Mouse (Mus musculus): Measurements from ENCODE around the gene Spata2l. TPM values are rescaled to one million over a fixed set of nuclear protein-coding genes. Genes with fewer than 3 reads are reported as not detected.
"Not testable (repeated sequence)": the region's sequence is repeated elsewhere in the genome, so short reads cannot be mapped to it uniquely, and the experiment has no call there.

Spata2l gene
- polyA plus RNA-seq (2015; fragmentation: Nextera tagmentation; extraction: Ambion mirVana), result 7.5 and 8.9 TPM in 2 replicates

DNA sequence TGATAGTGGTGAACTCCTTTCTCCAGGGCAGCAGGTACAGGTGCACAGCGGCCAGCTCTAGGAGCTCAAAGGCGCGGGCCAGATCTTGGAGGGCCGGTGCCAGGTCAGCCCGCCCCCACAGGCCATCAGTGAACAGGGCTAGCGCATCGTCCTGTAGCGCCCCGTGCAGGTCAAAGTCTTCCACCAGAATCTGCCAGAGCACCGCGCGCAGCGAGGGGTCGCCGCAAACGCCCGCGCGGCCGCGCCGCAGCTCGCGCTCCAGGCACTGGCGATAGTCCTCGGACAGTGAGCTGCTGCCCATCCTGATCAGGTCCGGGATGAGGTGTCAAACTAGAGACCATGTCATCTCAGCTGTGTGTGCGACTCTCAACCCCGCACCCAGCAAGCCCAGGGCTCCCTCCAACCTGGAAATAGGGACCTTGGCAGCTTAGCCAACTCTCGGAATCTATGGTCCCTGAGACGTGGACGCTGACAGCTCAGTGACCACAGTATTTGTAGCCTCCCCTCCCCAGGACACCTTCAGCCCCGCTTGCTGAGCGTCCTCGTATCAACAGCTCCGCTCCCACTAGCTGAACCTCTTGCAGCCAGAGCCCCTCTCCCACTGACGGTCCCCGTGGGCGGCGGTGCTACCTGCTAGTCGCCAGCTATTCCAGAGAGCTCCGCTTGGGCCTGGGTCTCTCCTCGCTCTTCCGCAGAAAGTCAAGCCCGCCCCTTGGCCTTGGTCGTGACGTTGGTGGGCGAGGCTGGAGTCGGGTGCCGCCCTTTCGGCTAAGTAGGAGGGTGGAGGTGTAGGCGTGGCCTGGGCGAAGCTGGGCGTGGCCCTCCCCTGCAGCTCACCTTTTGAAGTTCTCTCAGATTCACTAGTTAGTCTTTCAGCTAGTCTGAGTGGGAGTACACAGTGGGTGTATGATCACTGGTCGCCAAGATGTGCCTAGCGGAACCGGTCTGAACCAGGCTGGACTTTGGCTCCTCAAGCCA, at the start of gene Spata2l:
Gene Spata2l (minus strand): TSS at position 714 of the 978 bp plus-strand sequence.
- no peak within 1 kb of the TSS for H3K27ac ChIP-seq (ENCODE audit: low read length)
- peak within 1 kb of the TSS; percentile 69 for H3K4me3 ChIP-seq (ENCODE audit: low read length)
- WGBS, result 1% methylated on average over 57 of the region's 57 CpGs

DNA sequence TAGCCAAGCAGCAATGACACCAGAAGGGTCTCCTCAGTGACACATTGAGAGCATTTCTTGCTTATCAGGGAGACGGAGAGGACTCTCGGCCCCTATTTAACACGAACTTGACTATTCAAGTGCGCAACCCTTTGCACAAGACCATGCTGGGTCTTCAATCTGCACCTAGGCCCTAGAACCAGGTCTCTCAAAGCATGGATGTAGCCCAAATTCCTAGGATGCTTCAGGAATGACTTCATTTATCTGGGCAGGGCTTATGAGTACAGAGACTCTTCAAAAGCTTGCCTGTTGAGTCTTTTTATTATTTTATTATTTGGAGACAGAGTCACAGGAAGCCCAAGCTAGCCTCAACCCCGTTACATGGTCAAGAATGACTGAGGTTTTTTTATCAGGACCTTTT, 48.5 kb upstream of the Spata2l start:
- Histone ChIP-seq H3K4me2 (replicated peaks; ENCODE audit: low read depth, low read length) (no peak overlapping the region), H3K36me3 (ENCODE audit: insufficient read depth, low read length) (peaks cover 38% of the 10 kb centered on the region), H3K9me3 (ENCODE audit: low read length) (no peaks in the 10 kb centered on the region)

More for the DNA sequence above, at the start of gene Spata2l:
- H3K4me1 ChIP-seq (ENCODE audit: insufficient read depth, low read length), result peaks cover 13% of the 10 kb centered on the region
- ATAC-seq (ENCODE audit: low FRiP score, low TSS enrichment), result peak; percentile 90
- peak within 1 kb of the TSS; percentile 70 for H3K9ac ChIP-seq (replicated peaks; ENCODE audit: low read length)
- peaks cover 6% of the 10 kb centered on the region; the same call in 1 of the 2 replicates for H3K27me3 ChIP-seq (ENCODE audit: insufficient read depth, low read length)
- H3K4me2 ChIP-seq (replicated peaks; ENCODE audit: low read depth, low read length), result peak within 1 kb of the TSS; percentile 86
- no peaks in the 10 kb centered on the region for H3K9me3 ChIP-seq (ENCODE audit: low read length)
- H3K36me3 ChIP-seq (ENCODE audit: insufficient read depth, low read length), result no peaks in the 10 kb centered on the region

DNA sequence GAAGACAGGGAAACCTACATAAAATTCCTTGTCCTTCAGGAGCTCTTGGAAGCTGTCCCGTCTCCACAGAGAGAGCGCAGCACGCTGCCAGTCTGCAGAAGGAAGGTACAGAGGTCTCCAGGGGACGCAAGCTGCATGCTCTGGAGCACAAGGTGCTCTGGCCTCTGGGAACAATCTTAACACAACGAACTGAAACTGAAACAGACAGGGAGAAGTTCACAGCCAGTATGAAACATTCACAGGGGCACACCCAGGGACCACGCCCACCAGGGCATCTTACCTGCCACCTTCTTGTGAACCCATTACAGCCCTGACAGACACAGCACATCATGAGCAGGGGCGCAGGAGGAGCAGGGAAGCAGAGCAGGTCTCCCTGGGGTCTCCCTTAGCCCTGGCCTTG, 48.0 kb upstream of the Spata2l start:
- ATAC-seq (ENCODE audit: low FRiP score, low TSS enrichment), result no peak
- H3K4me3 ChIP-seq (ENCODE audit: low read length), result no peak overlapping the region
- H3K27me3 ChIP-seq (ENCODE audit: insufficient read depth, low read length), result no peaks in the 10 kb centered on the region
- no peak overlapping the region for H3K4me2 ChIP-seq (replicated peaks; ENCODE audit: low read depth, low read length)
- no peak overlapping the region for H3K9ac ChIP-seq (replicated peaks; ENCODE audit: low read length)
- 87% methylated on average over 7 of the region's 7 CpGs for WGBS
- no peaks in the 10 kb centered on the region for H3K4me1 ChIP-seq (ENCODE audit: insufficient read depth, low read length)
- H3K9me3 ChIP-seq (ENCODE audit: low read length), result no peaks in the 10 kb centered on the region
- peaks cover 33% of the 10 kb centered on the region for H3K36me3 ChIP-seq (ENCODE audit: insufficient read depth, low read length)
- H3K27ac ChIP-seq (ENCODE audit: low read length), result no peak overlapping the region

More for the DNA sequence above, 48.5 kb upstream of the Spata2l start:
- Histone ChIP-seq H3K27ac (ENCODE audit: low read length) (no peak overlapping the region), H3K27me3 (ENCODE audit: insufficient read depth, low read length) (no peaks in the 10 kb centered on the region), H3K9ac (replicated peaks; ENCODE audit: low read length) (no peak overlapping the region), H3K4me3 (ENCODE audit: low read length) (no peak overlapping the region), H3K4me1 (ENCODE audit: insufficient read depth, low read length) (no peaks in the 10 kb centered on the region)
- no peak for ATAC-seq (ENCODE audit: low FRiP score, low TSS enrichment)
- 91% methylated on average over 5 of the region's 5 CpGs for WGBS

DNA sequence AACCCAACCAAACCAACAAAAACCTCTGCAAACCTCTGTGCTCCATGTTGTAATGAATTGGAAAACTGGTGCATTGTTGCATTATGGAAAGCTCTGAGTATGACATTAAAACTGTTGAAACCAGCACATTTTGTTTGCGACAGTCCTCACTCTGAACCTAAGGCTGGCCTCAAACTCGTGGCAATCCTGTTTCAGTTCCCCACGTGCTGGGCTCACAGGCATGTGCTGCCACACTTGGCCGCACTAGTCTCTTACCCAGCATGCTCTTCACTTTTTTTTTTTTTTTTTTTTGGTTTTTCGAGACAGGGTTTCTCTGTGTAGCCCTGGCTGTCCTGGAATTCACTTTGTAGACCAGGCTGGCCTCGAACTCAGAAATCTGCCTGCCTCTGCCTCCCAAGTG, 47.0 kb upstream of the Spata2l start:
- H3K4me3 ChIP-seq (ENCODE audit: low read length); ATAC-seq (ENCODE audit: low FRiP score, low TSS enrichment); H3K4me2 ChIP-seq (replicated peaks; ENCODE audit: low read depth, low read length); H3K27ac ChIP-seq (ENCODE audit: low read length); H3K4me1 ChIP-seq (ENCODE audit: insufficient read depth, low read length); H3K9me3 ChIP-seq (ENCODE audit: low read length); H3K9ac ChIP-seq (replicated peaks; ENCODE audit: low read length); H3K27me3 ChIP-seq (ENCODE audit: insufficient read depth, low read length): not testable (repeated sequence)
- 89% methylated on average over 5 of the region's 6 CpGs for WGBS
- H3K36me3 ChIP-seq (ENCODE audit: insufficient read depth, low read length), result peaks cover 33% of the 10 kb centered on the region

DNA sequence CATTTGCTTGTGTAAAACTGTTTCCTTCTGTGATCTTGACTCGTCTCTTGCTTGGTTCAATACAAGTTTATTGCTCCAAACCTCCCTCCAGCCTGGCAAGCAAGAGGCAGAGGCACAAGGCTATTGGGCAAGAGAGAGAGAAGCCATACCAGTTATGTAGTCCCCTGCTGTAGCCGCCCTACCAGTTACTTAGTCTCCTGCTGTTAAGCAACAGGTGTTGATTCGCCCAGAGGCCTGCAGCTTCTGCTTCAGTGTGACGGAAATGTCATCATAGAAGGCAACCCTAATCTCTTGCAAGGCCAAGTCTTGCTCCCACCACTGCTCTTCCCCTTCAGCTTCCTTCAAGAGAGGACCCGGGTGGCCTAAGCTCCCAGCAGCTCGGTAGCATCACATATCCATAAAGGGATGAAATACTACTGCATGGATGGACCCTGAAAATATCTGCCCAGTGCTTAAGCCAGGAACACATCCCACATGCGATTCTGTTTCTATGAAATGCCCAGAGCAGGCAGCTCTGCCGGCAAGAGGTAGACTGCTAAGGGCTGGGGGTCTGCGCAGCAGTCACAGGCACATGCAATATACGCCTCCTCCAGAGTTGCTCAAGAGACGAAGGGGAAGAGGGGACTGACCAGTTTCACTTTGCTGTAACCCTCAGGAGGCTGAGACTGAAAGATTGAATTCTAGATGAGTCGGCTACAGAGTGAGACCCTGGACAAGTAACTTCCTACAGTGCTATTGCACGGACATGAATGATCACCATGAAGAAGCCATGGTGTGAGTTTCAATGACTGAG, 44.5 kb upstream of the Spata2l start:
- H3K4me2 ChIP-seq (replicated peaks; ENCODE audit: low read depth, low read length), result no peak overlapping the region
- WGBS, result 86% methylated on average over 13 of the region's 13 CpGs
- H3K27ac ChIP-seq (ENCODE audit: low read length), result no peak overlapping the region
- no peaks in the 10 kb centered on the region for H3K4me1 ChIP-seq (ENCODE audit: insufficient read depth, low read length)
- H3K27me3 ChIP-seq (ENCODE audit: insufficient read depth, low read length), result no peaks in the 10 kb centered on the region
- no peak for ATAC-seq (ENCODE audit: low FRiP score, low TSS enrichment)
- H3K9ac ChIP-seq (replicated peaks; ENCODE audit: low read length), result no peak overlapping the region
- peaks cover 31% of the 10 kb centered on the region for H3K36me3 ChIP-seq (ENCODE audit: insufficient read depth, low read length)
- no peaks in the 10 kb centered on the region for H3K9me3 ChIP-seq (ENCODE audit: low read length)
- no peak overlapping the region for H3K4me3 ChIP-seq (ENCODE audit: low read length)

DNA sequence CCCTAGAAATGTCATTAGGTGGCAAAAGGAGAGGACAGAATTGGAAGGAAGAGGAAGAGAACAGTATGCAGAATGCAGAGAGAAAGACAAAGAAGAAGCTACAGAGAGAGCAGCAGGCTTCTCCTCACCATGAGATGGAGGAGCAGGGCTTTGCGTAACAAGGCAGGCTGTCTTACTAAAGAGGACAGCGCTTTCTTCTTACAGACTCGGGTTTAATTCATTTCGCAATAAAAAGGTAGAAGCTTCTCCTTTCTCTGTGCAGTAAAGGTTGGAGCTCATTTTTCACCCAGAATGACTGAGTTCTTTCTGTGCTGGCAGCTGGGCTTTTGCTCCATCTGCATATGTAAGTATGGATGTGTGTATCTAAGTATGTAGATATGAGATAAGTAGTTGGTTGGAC, 43.8 kb upstream of the Spata2l start:
- no peak overlapping the region for H3K4me3 ChIP-seq (ENCODE audit: low read length)
- ATAC-seq (ENCODE audit: low FRiP score, low TSS enrichment), result no peak
- peaks cover 31% of the 10 kb centered on the region for H3K36me3 ChIP-seq (ENCODE audit: insufficient read depth, low read length)
- 89% methylated on average over 4 of the region's 4 CpGs for WGBS
- no peaks in the 10 kb centered on the region for H3K27me3 ChIP-seq (ENCODE audit: insufficient read depth, low read length)
- no peak overlapping the region for H3K4me2 ChIP-seq (replicated peaks; ENCODE audit: low read depth, low read length)
- H3K27ac ChIP-seq (ENCODE audit: low read length), result no peak overlapping the region
- no peaks in the 10 kb centered on the region for H3K9me3 ChIP-seq (ENCODE audit: low read length)
- no peak overlapping the region for H3K9ac ChIP-seq (replicated peaks; ENCODE audit: low read length)
- H3K4me1 ChIP-seq (ENCODE audit: insufficient read depth, low read length), result no peaks in the 10 kb centered on the region

DNA sequence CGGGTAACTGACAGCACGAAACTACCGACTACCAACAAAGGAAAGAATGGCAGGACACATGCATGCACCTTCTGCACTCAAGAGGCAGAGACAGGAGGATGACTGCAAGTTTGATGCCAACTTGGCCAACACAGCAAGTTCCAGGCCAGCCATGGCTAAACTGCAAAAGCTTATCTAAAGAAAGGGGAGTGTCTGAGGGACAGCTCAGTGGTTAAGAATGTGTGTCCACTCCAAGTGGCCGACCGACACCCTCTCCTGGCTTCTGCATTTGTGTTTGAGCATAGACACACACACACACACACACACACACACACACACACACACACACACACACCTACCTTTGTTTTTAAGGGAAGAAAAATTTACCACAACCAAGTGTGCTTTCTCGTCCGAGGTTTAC, 42.4 kb upstream of the Spata2l start:
- H3K27me3 ChIP-seq (ENCODE audit: insufficient read depth, low read length), result no peaks in the 10 kb centered on the region
- no peaks in the 10 kb centered on the region for H3K9me3 ChIP-seq (ENCODE audit: low read length)
- no peaks in the 10 kb centered on the region for H3K4me1 ChIP-seq (ENCODE audit: insufficient read depth, low read length)
- H3K27ac ChIP-seq (ENCODE audit: low read length), result no peak overlapping the region
- H3K36me3 ChIP-seq (ENCODE audit: insufficient read depth, low read length), result peaks cover 26% of the 10 kb centered on the region
- ATAC-seq (ENCODE audit: low FRiP score, low TSS enrichment), result no peak
- no peak overlapping the region for H3K4me3 ChIP-seq (ENCODE audit: low read length)
- no peak overlapping the region for H3K4me2 ChIP-seq (replicated peaks; ENCODE audit: low read depth, low read length)
- WGBS, result 72% methylated on average over 7 of the region's 7 CpGs
- no peak overlapping the region for H3K9ac ChIP-seq (replicated peaks; ENCODE audit: low read length)

DNA sequence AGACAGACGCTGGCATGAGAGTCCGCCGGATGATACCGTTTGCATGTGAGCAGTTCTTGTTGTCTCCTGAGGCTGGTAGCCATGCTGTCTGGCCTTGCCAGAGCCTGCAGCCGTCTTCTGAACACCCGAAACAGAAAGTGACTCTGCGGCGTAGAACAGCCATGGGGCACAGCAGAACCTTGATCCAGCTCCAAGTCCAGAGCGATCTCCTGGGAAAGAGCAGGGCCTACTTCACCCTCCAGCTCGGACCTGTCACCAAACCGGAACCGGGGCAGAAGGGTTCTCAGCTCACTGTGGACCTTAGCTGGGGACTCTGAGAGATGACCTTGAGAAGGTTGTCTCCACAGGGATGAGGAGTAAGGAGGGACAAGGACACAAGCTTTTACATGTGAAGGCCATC, 39.1 kb upstream of the Spata2l start:
- H3K36me3 ChIP-seq (ENCODE audit: insufficient read depth, low read length), result peaks cover 22% of the 10 kb centered on the region; the same call in 1 of the 2 replicates
- no peaks in the 10 kb centered on the region for H3K4me1 ChIP-seq (ENCODE audit: insufficient read depth, low read length)
- H3K4me3 ChIP-seq (ENCODE audit: low read length), result no peak overlapping the region
- WGBS, result 94% methylated on average over 12 of the region's 12 CpGs
- H3K27me3 ChIP-seq (ENCODE audit: insufficient read depth, low read length), result no peaks in the 10 kb centered on the region
- H3K27ac ChIP-seq (ENCODE audit: low read length), result no peak overlapping the region
- no peak overlapping the region for H3K4me2 ChIP-seq (replicated peaks; ENCODE audit: low read depth, low read length)
- ATAC-seq (ENCODE audit: low FRiP score, low TSS enrichment), result no peak
- no peak overlapping the region for H3K9ac ChIP-seq (replicated peaks; ENCODE audit: low read length)
- H3K9me3 ChIP-seq (ENCODE audit: low read length), result no peaks in the 10 kb centered on the region

DNA sequence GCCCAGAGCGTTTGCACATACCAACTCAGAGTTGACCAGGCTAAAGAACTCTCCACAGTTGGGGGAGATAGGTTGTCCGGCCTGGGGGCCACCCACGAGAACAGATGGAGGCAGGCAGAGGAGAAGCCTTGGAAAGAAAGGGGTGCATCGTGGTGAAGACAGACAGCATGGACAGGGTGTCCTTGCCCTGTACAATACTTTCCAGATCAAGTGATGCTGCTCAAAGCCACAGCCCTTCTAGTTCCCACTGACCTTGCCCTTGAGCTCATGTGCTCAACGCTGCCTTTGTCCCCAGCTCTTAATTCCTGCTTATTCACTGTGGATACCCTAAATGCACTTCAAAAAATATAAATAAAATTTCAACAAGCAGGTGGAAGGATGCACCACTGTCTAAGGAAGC, 38.4 kb upstream of the Spata2l start:
- 82% methylated on average over 5 of the region's 5 CpGs for WGBS
- no peak overlapping the region for H3K9ac ChIP-seq (replicated peaks; ENCODE audit: low read length)
- H3K27ac ChIP-seq (ENCODE audit: low read length), result no peak overlapping the region
- no peaks in the 10 kb centered on the region for H3K9me3 ChIP-seq (ENCODE audit: low read length)
- H3K27me3 ChIP-seq (ENCODE audit: insufficient read depth, low read length), result no peaks in the 10 kb centered on the region
- no peak overlapping the region for H3K4me2 ChIP-seq (replicated peaks; ENCODE audit: low read depth, low read length)
- no peaks in the 10 kb centered on the region for H3K4me1 ChIP-seq (ENCODE audit: insufficient read depth, low read length)
- no peak overlapping the region for H3K4me3 ChIP-seq (ENCODE audit: low read length)
- no peak for ATAC-seq (ENCODE audit: low FRiP score, low TSS enrichment)
- peaks cover 28% of the 10 kb centered on the region; the same call in 1 of the 2 replicates for H3K36me3 ChIP-seq (ENCODE audit: insufficient read depth, low read length)

Data from kidney, embryonic 16.5 days (tissue).